Mouse (Mus musculus) ES-Bruce4 (cell line): ENCODE data around the gene Fam89b. TPM values are rescaled to one million over a fixed set of nuclear protein-coding genes. Genes with fewer than 3 reads are reported as not detected.

Experiments used
- H3K27ac ChIP-seq: 2 replicates; pipeline ENCODE4 v1.5.1; 2012; ENCODE audit warnings: low read length, inconsistent platforms; ENCODE audit not compliant: insufficient read depth
- H3K27me3 ChIP-seq: 2 replicates; pipeline ENCODE4 v1.6.1; 2012; ENCODE audit warnings: mild to moderate bottlenecking, low read length, inconsistent platforms; ENCODE audit not compliant: control insufficient read depth, poor library complexity, insufficient read depth, severe bottlenecking
- H3K36me3 ChIP-seq: 2 replicates; pipeline ENCODE4 v1.6.1; 2012; ENCODE audit warnings: inconsistent platforms, mild to moderate bottlenecking, low read length, moderate library complexity; ENCODE audit not compliant: control insufficient read depth, poor library complexity, insufficient read depth, severe bottlenecking
- H3K4me1 ChIP-seq: one replicate; pipeline ENCODE4 v1.8.1; 2011; ENCODE audit warnings: low read length; ENCODE audit not compliant: control insufficient read depth, insufficient read depth
- H3K4me3 ChIP-seq: 2 replicates; pipeline ENCODE4 v1.5.1; 2011; ENCODE audit warnings: low read depth, mild to moderate bottlenecking, low read length
- H3K9ac ChIP-seq: 2 replicates; pipeline ENCODE4 v1.6.1; 2012; ENCODE audit warnings: low read depth, mild to moderate bottlenecking, inconsistent platforms; ENCODE audit not compliant: poor library complexity, severe bottlenecking
- H3K9me3 ChIP-seq: replicated peaks from 2 replicates; pipeline ENCODE4 v1.6.1; 2012; ENCODE audit warnings: mild to moderate bottlenecking, low read length, inconsistent platforms; ENCODE audit not compliant: control insufficient read depth, poor library complexity, insufficient read depth, severe bottlenecking
- CTCF ChIP-seq: IDR thresholded peaks from one replicate; pipeline ENCODE4 v1.8.1; 2011; ENCODE audit warnings: low read depth, low read length
- EP300 ChIP-seq: IDR thresholded peaks from 2 replicates; pipeline ENCODE4 v1.6.1; 2011; ENCODE audit warnings: low read depth, low read length; ENCODE audit not compliant: insufficient read depth
- POLR2A ChIP-seq: IDR thresholded peaks from one replicate; pipeline ENCODE4 v1.8.1; 2011; ENCODE audit warnings: low read length; ENCODE audit not compliant: insufficient read depth
- polyA plus RNA-seq: library from polyadenylated mRNA; stranded (reverse); fragments of >200 nt; gene quantifications from 2 replicates; pipeline ENCODE4 v1.2.4, GENCODE M21; 2011; ENCODE audit warnings: low read depth; ENCODE audit not compliant: missing spikeins, insufficient read depth, insufficient read length

Gene Fam89b
- polyA plus RNA-seq, 1 experiment, result 13.1 TPM

DNA sequence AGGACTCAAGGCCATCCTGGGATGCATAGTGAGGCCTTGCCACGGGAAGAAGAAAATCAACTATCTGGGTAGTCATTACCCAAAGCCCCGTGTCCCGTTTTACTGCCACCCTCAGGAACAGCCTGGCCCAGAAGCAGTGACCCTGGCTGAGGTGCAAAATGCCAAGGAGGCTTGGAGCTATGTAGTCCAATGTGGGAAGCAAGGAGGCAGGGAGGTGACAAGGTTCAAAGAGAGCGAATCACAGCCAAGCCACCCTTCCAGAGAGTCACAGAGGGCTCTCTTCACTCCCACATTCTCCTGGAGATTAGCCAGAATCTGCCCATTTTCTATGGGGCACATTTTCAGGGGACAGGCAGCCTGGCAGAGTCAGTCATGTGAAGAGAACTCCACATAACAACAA, 37.8 kb upstream of the Fam89b start:
- TF ChIP-seq POLR2A (no peak), CTCF (no peak), EP300 (no peak)
- Histone ChIP-seq H3K9me3 (no peaks in the 10 kb centered on the region), H3K4me3 (no peak overlapping the region), H3K4me1 (no peaks in the 10 kb centered on the region), H3K9ac (no peak overlapping the region), H3K27ac (no peak overlapping the region), H3K36me3 (peaks cover 8% of the 10 kb centered on the region; the same call in 1 of the 2 replicates), H3K27me3 (no peaks in the 10 kb centered on the region)

DNA sequence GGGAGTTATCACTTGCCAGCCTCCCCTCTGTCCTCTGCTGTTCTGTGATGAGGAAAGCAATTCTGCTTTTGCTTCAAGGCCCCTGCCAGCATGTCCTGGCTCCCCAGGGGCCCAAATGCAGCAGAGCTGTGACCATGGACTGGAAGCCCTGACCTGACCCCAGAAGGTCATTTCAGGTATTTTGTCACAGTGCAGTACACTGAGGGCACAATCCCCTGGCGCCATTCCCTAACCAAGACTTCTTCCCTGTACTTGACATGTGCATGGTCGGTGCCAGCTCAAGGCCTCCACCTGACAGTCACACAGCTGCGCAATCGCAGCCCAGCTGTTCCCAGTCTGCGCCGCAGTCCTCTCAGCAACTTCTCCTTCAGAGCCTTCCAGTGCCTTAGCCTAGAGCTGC, 33.7 kb upstream of the Fam89b start:
- Histone ChIP-seq H3K27me3 (no peaks in the 10 kb centered on the region), H3K4me3 (no peak overlapping the region), H3K36me3 (peaks cover 11% of the 10 kb centered on the region), H3K9ac (no peak overlapping the region), H3K27ac (no peak overlapping the region), H3K9me3 (no peaks in the 10 kb centered on the region), H3K4me1 (no peaks in the 10 kb centered on the region)
- no peak for TF ChIP-seq POLR2A
- no peak for TF ChIP-seq EP300
- no peak for TF ChIP-seq CTCF

DNA sequence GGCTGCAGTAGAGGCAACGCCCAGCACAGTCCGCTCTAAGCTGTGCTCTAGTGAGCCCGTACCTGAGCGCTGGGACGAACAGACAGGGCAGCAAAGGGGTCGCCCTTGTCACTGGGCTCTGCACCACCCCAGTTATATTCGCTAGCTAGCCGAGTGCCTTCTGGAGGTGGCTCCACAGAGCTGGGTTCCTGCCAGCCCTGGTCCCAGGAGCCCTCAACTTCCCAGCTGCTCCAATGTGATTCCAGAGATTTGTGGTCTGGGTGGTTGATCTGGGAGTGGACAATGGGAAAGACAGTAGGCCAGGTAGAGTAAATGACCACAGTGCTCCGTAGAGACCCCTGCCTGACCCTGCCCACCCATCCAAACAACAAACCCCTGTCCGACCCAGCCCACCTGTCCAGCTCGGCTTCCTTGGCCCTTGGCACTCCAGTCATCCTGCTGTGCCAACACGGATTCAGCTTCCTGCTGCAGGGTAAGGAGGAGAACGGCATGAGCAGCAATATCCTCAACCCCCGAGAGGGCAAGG, 29.5 kb upstream of the Fam89b start:
- H3K9me3 ChIP-seq, result no peaks in the 10 kb centered on the region
- H3K4me1 ChIP-seq, result no peaks in the 10 kb centered on the region
- H3K27me3 ChIP-seq, result no peaks in the 10 kb centered on the region
- no peak overlapping the region for H3K27ac ChIP-seq
- no peak for TF ChIP-seq POLR2A
- no peak for TF ChIP-seq CTCF
- no peak for TF ChIP-seq EP300
- H3K9ac ChIP-seq, result no peak overlapping the region
- H3K36me3 ChIP-seq, result peaks cover 8% of the 10 kb centered on the region
- H3K4me3 ChIP-seq, result no peak overlapping the region

DNA sequence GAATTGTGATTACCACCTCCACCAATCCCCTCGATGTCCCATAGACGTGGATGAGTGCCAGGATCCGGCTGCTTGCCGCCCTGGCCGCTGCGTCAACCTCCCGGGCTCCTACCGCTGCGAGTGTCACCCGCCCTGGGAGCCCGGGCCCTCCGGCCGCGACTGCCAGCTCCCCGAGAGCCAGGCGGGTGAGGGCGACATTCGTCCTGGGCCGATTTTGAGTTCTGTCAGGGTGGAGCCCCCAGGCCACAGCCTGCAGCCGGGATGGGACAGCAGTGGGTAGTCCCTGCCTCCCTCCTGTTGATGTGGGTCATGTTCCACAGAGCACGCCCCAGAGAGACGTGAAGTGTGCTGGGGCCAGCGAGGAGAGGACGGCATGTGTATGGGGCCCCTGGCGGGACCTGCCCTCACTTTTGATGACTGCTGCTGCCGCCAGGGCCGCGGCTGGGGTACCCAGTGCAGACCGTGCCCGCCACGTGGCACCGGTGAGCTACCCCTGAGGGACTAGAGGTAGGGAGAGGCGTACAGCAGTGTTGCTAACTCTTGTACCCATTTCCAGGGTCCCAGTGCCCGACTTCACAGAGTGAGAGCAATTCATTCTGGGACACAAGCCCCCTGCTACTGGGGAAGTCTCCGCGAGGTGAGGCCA, 27.7 kb upstream of the Fam89b start:
- TF ChIP-seq CTCF (no peak), POLR2A (no peak), EP300 (no peak)
- Histone ChIP-seq H3K4me3 (peak overlapping the region; percentile 54), H3K27ac (no peak overlapping the region), H3K36me3 (peaks cover 5% of the 10 kb centered on the region; the same call in 1 of the 2 replicates), H3K4me1 (no peaks in the 10 kb centered on the region), H3K9me3 (no peaks in the 10 kb centered on the region), H3K9ac (peak overlapping the region; percentile 0), H3K27me3 (no peaks in the 10 kb centered on the region)

DNA sequence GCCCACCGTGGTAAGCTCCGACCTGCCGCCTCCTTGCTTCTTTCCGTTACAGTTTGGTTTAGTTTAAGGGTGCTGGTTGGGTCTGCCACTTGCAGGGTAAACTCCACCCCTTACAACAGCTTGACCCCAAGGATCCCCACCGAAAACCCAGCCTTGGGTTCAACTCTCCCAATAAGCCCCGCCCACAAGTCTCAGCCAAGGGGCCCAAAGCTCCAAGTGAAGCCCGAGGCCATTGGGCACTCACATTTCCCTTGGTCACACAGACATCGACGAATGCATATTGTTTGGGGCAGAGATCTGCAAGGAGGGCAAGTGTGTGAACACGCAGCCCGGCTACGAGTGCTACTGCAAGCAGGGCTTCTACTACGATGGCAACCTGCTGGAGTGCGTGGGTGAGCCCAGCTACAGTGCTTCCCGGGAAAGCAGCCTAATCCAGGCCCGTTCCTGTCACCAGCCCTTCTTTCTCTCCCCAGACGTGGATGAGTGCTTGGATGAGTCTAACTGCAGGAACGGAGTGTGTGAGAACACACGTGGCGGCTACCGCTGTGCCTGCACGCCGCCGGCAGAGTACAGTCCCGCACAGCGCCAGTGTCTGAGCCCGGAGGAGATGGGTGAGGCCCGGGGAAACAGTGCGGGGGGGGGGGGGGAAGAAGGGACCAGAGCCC, 27.0 kb upstream of the Fam89b start:
- no peaks in the 10 kb centered on the region for H3K27me3 ChIP-seq
- peaks cover 5% of the 10 kb centered on the region; the same call in 1 of the 2 replicates for H3K36me3 ChIP-seq
- H3K9me3 ChIP-seq, result no peaks in the 10 kb centered on the region
- 0 out of 2 replicates have a peak overlapping the region, but pooled peaks have one; percentile 0 for H3K9ac ChIP-seq
- H3K4me3 ChIP-seq, result peak overlapping the region; percentile 54
- H3K27ac ChIP-seq, result no peak overlapping the region
- no peak for TF ChIP-seq CTCF
- TF ChIP-seq EP300, result no peak
- TF ChIP-seq POLR2A, result no peak
- H3K4me1 ChIP-seq, result no peaks in the 10 kb centered on the region

DNA sequence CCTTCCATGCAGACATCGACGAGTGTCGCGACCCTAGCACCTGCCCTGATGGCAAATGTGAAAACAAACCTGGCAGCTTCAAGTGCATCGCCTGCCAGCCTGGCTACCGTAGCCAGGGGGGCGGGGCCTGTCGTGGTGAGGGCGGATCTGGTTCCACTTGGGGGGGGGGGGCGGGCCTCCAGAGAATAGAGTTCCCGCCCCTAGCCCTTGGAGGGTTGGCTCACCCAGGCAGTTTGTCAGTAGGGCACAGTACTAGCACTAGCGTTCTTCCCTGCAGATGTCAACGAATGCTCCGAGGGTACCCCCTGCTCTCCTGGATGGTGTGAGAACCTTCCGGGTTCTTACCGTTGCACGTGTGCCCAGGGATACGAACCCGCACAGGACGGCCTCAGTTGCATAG, 22.3 kb upstream of the Fam89b start:
- H3K27me3 ChIP-seq, result no peaks in the 10 kb centered on the region
- no peak overlapping the region for H3K27ac ChIP-seq
- TF ChIP-seq EP300 (no peak), CTCF (no peak), POLR2A (no peak)
- no peak overlapping the region for H3K4me3 ChIP-seq
- H3K4me1 ChIP-seq, result peaks cover 2% of the 10 kb centered on the region
- H3K9ac ChIP-seq, result no peak overlapping the region
- H3K9me3 ChIP-seq, result no peaks in the 10 kb centered on the region
- H3K36me3 ChIP-seq, result no peaks in the 10 kb centered on the region
